Mouse (Mus musculus) fat pad, adult 2 months (tissue): ENCODE results near the gene Nbas.
A peak's percentile ranks its signal among the peaks of the same experiment; 100 is the strongest.

Experiments used
- DNase-seq: peaks from one replicate; pipeline ENCODE4 v3.0.0-alpha.2; 2011; ENCODE audit warnings: low read depth, low spot score; ENCODE audit errors: extremely low read depth

Nbas gene

GRCm38 (mm10) chr12:13382046-13382445 lies 113.1 kb downstream of the Nbas start:
- DNase-seq: no peak

- no peak for DNase-seq
Measured at GRCm38 (mm10) chr12:13389644-13390043, 120.7 kb downstream of the Nbas start.

GRCm38 (mm10) chr12:13410191-13410590 lies 141.3 kb downstream of the Nbas start:
- DNase-seq: no peak

GRCm38 (mm10) chr12:13418651-13419050 lies 149.7 kb downstream of the Nbas start:
- DNase-seq: no peak

GRCm38 (mm10) chr12:13430219-13430618 lies 161.3 kb downstream of the Nbas start:
- DNase-seq: no peak

GRCm38 (mm10) chr12:13444653-13445431 lies 175.9 kb downstream of the Nbas start:
- DNase-seq: no peak

- DNase-seq: no peak
Measured at GRCm38 (mm10) chr12:13445486-13446065, 176.6 kb downstream of the Nbas start.

GRCm38 (mm10) chr12:13448916-13449315 lies 180.0 kb downstream of the Nbas start:
- no peak for DNase-seq

- DNase-seq: no peak
Measured at GRCm38 (mm10) chr12:13452050-13452449, 183.1 kb downstream of the Nbas start.

GRCm38 (mm10) chr12:13460223-13460853 lies 191.4 kb downstream of the Nbas start:
- DNase-seq: no peak

GRCm38 (mm10) chr12:13461558-13462153 lies 192.7 kb downstream of the Nbas start:
- DNase-seq: no peak

GRCm38 (mm10) chr12:13462397-13462796 lies 193.5 kb downstream of the Nbas start:
- no peak for DNase-seq

- DNase-seq: no peak
Measured at GRCm38 (mm10) chr12:13465554-13465953, 196.6 kb downstream of the Nbas start.

- no peak for DNase-seq
Measured at GRCm38 (mm10) chr12:13474881-13475280, 205.9 kb downstream of the Nbas start.

GRCm38 (mm10) chr12:13479163-13479562 lies 210.2 kb downstream of the Nbas start:
- DNase-seq: no peak

GRCm38 (mm10) chr12:13486278-13486677 lies 217.3 kb downstream of the Nbas start:
- DNase-seq: no peak

- DNase-seq: no peak
Measured at GRCm38 (mm10) chr12:13497211-13497610, 228.3 kb downstream of the Nbas start.

- DNase-seq: no peak
Measured at GRCm38 (mm10) chr12:13499237-13499889, 230.4 kb downstream of the Nbas start.

- no peak for DNase-seq
Measured at GRCm38 (mm10) chr12:13500191-13500590, 231.3 kb downstream of the Nbas start.

- peak; percentile 18 for DNase-seq
Measured at GRCm38 (mm10) chr12:13504771-13505444, 236.0 kb downstream of the Nbas start.

- no peak for DNase-seq
Measured at GRCm38 (mm10) chr12:13518082-13518481, 249.1 kb downstream of the Nbas start.
